Mouse (Mus musculus) subcutaneous adipose tissue, adult 2 months (tissue): ENCODE measurements around the gene Ankrd65. TPM values are rescaled to one million over a fixed set of nuclear protein-coding genes. Genes with fewer than 3 reads are reported as not detected.

Experiments
- polyA plus RNA-seq: library from polyadenylated mRNA; depleted of rRNA; stranded (reverse); fragments of >200 nt; gene quantifications from 2 replicates; pipeline ENCODE4 v1.2.3, GENCODE M21; 2012; ENCODE audit warnings: low replicate concordance; rRNA removed

Gene Ankrd65
- polyA plus RNA-seq: 0.24 and 0.50 TPM in 2 replicates

GRCm38 (mm10) chr4:155790021-155790489, at the start of gene Ankrd65:
Gene Ankrd65, plus strand, starts transcription at chr4:155790439.

GRCm38 (mm10) chr4:155760613-155761355, 29.5 kb upstream of the Ankrd65 start, which contains the start of gene Atad3a:
Gene Atad3a, minus strand, starts transcription at chr4:155761093.

GRCm38 (mm10) chr4:155774280-155774754, 15.9 kb upstream of the Ankrd65 start, which contains the start of gene Vwa1:
Gene Vwa1, minus strand, starts transcription at chr4:155774698.

GRCm38 (mm10) chr4:155785819-155786218, 4.4 kb upstream of the Ankrd65 start, which contains the start of gene Tmem88b:
Gene Tmem88b, minus strand, starts transcription at chr4:155785874.

GRCm38 (mm10) chr4:155802741-155803339, 12.6 kb downstream of the Ankrd65 start, which contains the start of gene Mrpl20:
Gene Mrpl20, plus strand, starts transcription at chr4:155802878.

GRCm38 (mm10) chr4:155811929-155812664, 21.9 kb downstream of the Ankrd65 start, which contains the start of gene Ccnl2:
Gene Ccnl2, plus strand, starts transcription at chr4:155812489.

GRCm38 (mm10) chr4:155831205-155831766, 41.0 kb downstream of the Ankrd65 start, which contains the start of gene Aurkaip1:
Gene Aurkaip1, plus strand, starts transcription at chr4:155831272.

GRCm38 (mm10) chr4:155839483-155839910, 49.3 kb downstream of the Ankrd65 start, which contains the start of gene Mxra8:
Gene Mxra8, plus strand, starts transcription at chr4:155839680.

GRCm38 (mm10) chr4:155846871-155847578, 56.8 kb downstream of the Ankrd65 start, which contains the start of gene Dvl1:
Gene Dvl1, plus strand, starts transcription at chr4:155847402.

Other genes starting within 250 kb of the Ankrd65 start
- gene Nadk, start 228.1 kb upstream of the Ankrd65 start, polyA plus RNA-seq: 177 and 252 TPM in 2 replicates
- gene Slc35e2, start 189.0 kb upstream of the Ankrd65 start, polyA plus RNA-seq: 8.3 and 14.7 TPM in 2 replicates
- gene Cdk11b, start 165.6 kb upstream of the Ankrd65 start, polyA plus RNA-seq: 21.1 and 33.0 TPM in 2 replicates
- not detected in 2 replicates for gene Gm10563, start 145.0 kb upstream of the Ankrd65 start, polyA plus RNA-seq
- gene Mmp23, start 137.1 kb upstream of the Ankrd65 start, polyA plus RNA-seq: 79.6 and 268 TPM in 2 replicates
- 54.0 and 110 TPM in 2 replicates for gene Mib2, start 121.2 kb upstream of the Ankrd65 start, polyA plus RNA-seq
- 10.4 and 40.4 TPM in 2 replicates for gene Fndc10, start 96.1 kb upstream of the Ankrd65 start, polyA plus RNA-seq
- 104 and 120 TPM in 2 replicates for gene Ssu72, start 85.6 kb upstream of the Ankrd65 start, polyA plus RNA-seq
- gene Tmem240, start 55.6 kb upstream of the Ankrd65 start, polyA plus RNA-seq: 1.1 and 2.9 TPM in 2 replicates
- 103 and 149 TPM in 2 replicates for gene Atad3a, start 29.3 kb upstream of the Ankrd65 start, polyA plus RNA-seq
- 21.0 and 37.2 TPM in 2 replicates for gene Vwa1, start 15.7 kb upstream of the Ankrd65 start, polyA plus RNA-seq
- 1.9 and 5.3 TPM in 2 replicates for gene Tmem88b, start 4.6 kb upstream of the Ankrd65 start, polyA plus RNA-seq
- gene Mrpl20, start 12.4 kb downstream of the Ankrd65 start, polyA plus RNA-seq: 86.1 and 127 TPM in 2 replicates
- 92.1 and 107 TPM in 2 replicates for gene Ccnl2, start 22.1 kb downstream of the Ankrd65 start, polyA plus RNA-seq
- 126 and 179 TPM in 2 replicates for gene Aurkaip1, start 40.8 kb downstream of the Ankrd65 start, polyA plus RNA-seq
- gene Mxra8, start 49.2 kb downstream of the Ankrd65 start, polyA plus RNA-seq: 377 and 387 TPM in 2 replicates
- gene Dvl1, start 57.0 kb downstream of the Ankrd65 start, polyA plus RNA-seq: 126 and 153 TPM in 2 replicates
- gene Tas1r3, start 72.9 kb downstream of the Ankrd65 start, polyA plus RNA-seq: 0.69 and 0.95 TPM in 2 replicates
- 28.1 and 32.4 TPM in 2 replicates for gene Cptp, start 79.0 kb downstream of the Ankrd65 start, polyA plus RNA-seq
- 30.7 and 42.4 TPM in 2 replicates for gene Ints11, start 79.1 kb downstream of the Ankrd65 start, polyA plus RNA-seq
- 68.2 and 105 TPM in 2 replicates for gene Pusl1, start 101.3 kb downstream of the Ankrd65 start, polyA plus RNA-seq
- gene Acap3, start 101.4 kb downstream of the Ankrd65 start, polyA plus RNA-seq: 34.4 and 52.7 TPM in 2 replicates
- 38.8 and 56.4 TPM in 2 replicates for gene Ube2j2, start 153.4 kb downstream of the Ankrd65 start, polyA plus RNA-seq
- 71.3 and 112 TPM in 2 replicates for gene C1qtnf12, start 171.9 kb downstream of the Ankrd65 start, polyA plus RNA-seq
- gene B3galt6, start 202.2 kb downstream of the Ankrd65 start, polyA plus RNA-seq: 4.7 and 9.8 TPM in 2 replicates
- 75.5 and 103 TPM in 2 replicates for gene Sdf4, start 202.4 kb downstream of the Ankrd65 start, polyA plus RNA-seq
- 3.2 and 4.5 TPM in 2 replicates for gene Tnfrsf4, start 223.4 kb downstream of the Ankrd65 start, polyA plus RNA-seq
- gene Tnfrsf18, start 235.7 kb downstream of the Ankrd65 start, polyA plus RNA-seq: 1.6 and 3.9 TPM in 2 replicates